10 mouse cellular contexts compared by ENCODE assay signal in genomic region chr11:117030471-117031101, GRCm38 (mm10).
DNase-seq lines count a peak whose midpoint lies in the region; ATAC-seq and TF ChIP-seq lines count a peak whose summit lies in the region.
"Had no signal": no experiment of that assay in that cellular context is flagged by ENCODE, and none has a peak within 500 bp of the region (broad histone marks: within the 10 kb centered on the region; RNA-seq: fewer than 3 reads in every experiment).

No protein-coding gene starts in this region.

- peak overlapping the region; percentile 36; the same call in 1 of the 2 replicates for H3K27ac ChIP-seq in heart, embryonic 16.5 days (ENCODE audit: low read length)
- H3K27ac ChIP-seq in MEL (ENCODE audit: control insufficient read depth, low read depth, low read length) = peak overlapping the region; percentile 50
- H3K27ac ChIP-seq in midbrain, embryonic 13.5 days = peak overlapping the region; percentile 80

- 0 out of 2 replicates have a peak, but pooled peaks have one; percentile 47 for ATAC-seq in heart, embryonic 16.5 days (replicated peaks; ENCODE audit: extremely low read depth, insufficient read depth, low FRiP score)
- peak; percentile 45 for ATAC-seq in frontal cortex, adult (ENCODE audit: low TSS enrichment)
- ATAC-seq in midbrain, embryonic 13.5 days = no peak
- ATAC-seq: CD4-positive, CD25-positive, alpha-beta regulatory T cell, adult 4 months had no signal

- H3K4me2 ChIP-seq in heart, embryonic 16.5 days (ENCODE audit: low read depth, low read length) = no peak overlapping the region
- H3K4me2 ChIP-seq in midbrain, embryonic 13.5 days (replicated peaks) = no peak overlapping the region

- H3K36me3 ChIP-seq in heart, embryonic 16.5 days (ENCODE audit: control insufficient read depth, insufficient read depth) = no peaks in the 10 kb centered on the region
- H3K36me3 ChIP-seq in MEL (ENCODE audit: control insufficient read depth in 1 of 2, insufficient read depth in 2 of 2, low read length in 2 of 2) = peaks cover 0 to 41% of the 10 kb centered on the region in 2 experiments; a peak in 2 of 4 replicates
- H3K36me3 ChIP-seq in midbrain, embryonic 13.5 days = no peaks in the 10 kb centered on the region

- no peak for DNase-seq in heart, postnatal 36 days
- peak; percentile 54 for DNase-seq in MEL (ENCODE audit: low read depth, low spot score)
- no peak for DNase-seq in kidney, adult 9 months
- DNase-seq in urinary bladder, adult 18-20 months (ENCODE audit: low spot score in 2 of 2) = no peak
- DNase-seq in lung, postnatal 14 days = no peak

- no peak for TF ChIP-seq CTCF in MEL (IDR thresholded peaks at IDR 0.05 in 2 of 3, conservative IDR thresholded peaks at IDR 0.05 in 1 of 3; ENCODE audit: control insufficient read depth in 1 of 3, insufficient read depth in 1 of 3, low read depth in 2 of 3, low read length in 3 of 3, poor library complexity in 1 of 3, severe bottlenecking in 1 of 3)

- no peak for TF ChIP-seq RAD21 in MEL (IDR thresholded peaks at IDR 0.05; ENCODE audit: low read depth, low read length)

- no peaks in the 10 kb centered on the region for H3K27me3 ChIP-seq in heart, embryonic 16.5 days (ENCODE audit: control insufficient read depth, insufficient read depth, low read length)
- H3K27me3 ChIP-seq in MEL (ENCODE audit: control insufficient read depth in 1 of 2, insufficient read depth in 2 of 2, low read length in 2 of 2) = no peaks in the 10 kb centered on the region
- no peaks in the 10 kb centered on the region for H3K27me3 ChIP-seq in midbrain, embryonic 13.5 days

- peaks cover 11% of the 10 kb centered on the region for H3K4me1 ChIP-seq in heart, embryonic 16.5 days (ENCODE audit: control insufficient read depth, insufficient read depth, low read length)
- peaks cover 18 to 53% of the 10 kb centered on the region in 2 experiments for H3K4me1 ChIP-seq in MEL (ENCODE audit: control insufficient read depth in 1 of 2, insufficient read depth in 2 of 2, low read length in 2 of 2)
- H3K4me1 ChIP-seq in midbrain, embryonic 13.5 days (replicated peaks) = peaks cover 49% of the 10 kb centered on the region

- no peak for TF ChIP-seq POLR2A in MEL (IDR thresholded peaks at IDR 0.05; ENCODE audit: control insufficient read depth in 1 of 2, insufficient read depth in 1 of 2, low read depth in 1 of 2, low read length in 2 of 2, poor library complexity in 1 of 2)

- no peak for TF ChIP-seq EP300 in MEL (IDR thresholded peaks at IDR 0.05; ENCODE audit: low read depth in 1 of 2, low read length in 2 of 2)

- no peaks in the 10 kb centered on the region for H3K79me2 ChIP-seq in MEL (ENCODE audit: control insufficient read depth, insufficient read depth, low read length, poor library complexity)

- no peaks in the 10 kb centered on the region for H3K9me3 ChIP-seq in heart, embryonic 16.5 days (replicated peaks; ENCODE audit: control insufficient read depth, low read length)
- no peaks in the 10 kb centered on the region for H3K9me3 ChIP-seq in MEL (replicated peaks; ENCODE audit: insufficient read depth, low read length)
- no peaks in the 10 kb centered on the region for H3K9me3 ChIP-seq in midbrain, embryonic 13.5 days

- H3K9ac ChIP-seq in heart, embryonic 16.5 days (ENCODE audit: low read length) = no peak overlapping the region
- H3K9ac ChIP-seq in MEL (ENCODE audit: control insufficient read depth, low read depth, low read length, poor library complexity, severe bottlenecking) = peak overlapping the region; percentile 15; the same call in 1 of the 2 replicates
- no peak overlapping the region; the same call in 1 of the 2 replicates for H3K9ac ChIP-seq in midbrain, embryonic 13.5 days (replicated peaks)

- 28% methylated on average over 8 of the region's 8 CpGs for WGBS in heart, embryonic 16.5 days
- 66% methylated on average over 8 of the region's 8 CpGs for whole genome bisulfite sequencing in midbrain, embryonic 13.5 days

- intact Hi-C loops in heart, postnatal 36 days (cut with DNase I) = no loop called here

- no peak overlapping the region for H3K4me3 ChIP-seq in heart, embryonic 16.5 days (ENCODE audit: low read length)
- H3K4me3 ChIP-seq in MEL (ENCODE audit: control insufficient read depth in 1 of 2, insufficient read depth in 1 of 2, low read depth in 2 of 2, low read length in 2 of 2) = no peak overlapping the region
- no peak overlapping the region for H3K4me3 ChIP-seq in midbrain, embryonic 13.5 days (replicated peaks)
- H3K4me3 ChIP-seq: erythroblast, embryonic 14.5 days had no signal

TF ChIP-seq in MEL, 35 proteins besides CTCF, POLR2A, EP300 and RAD21:
- no peak for TF ChIP-seq NELFE (IDR thresholded peaks at IDR 0.05; ENCODE audit: low read depth, low read length)
- TF ChIP-seq ETS1 (IDR thresholded peaks at IDR 0.05; ENCODE audit: low read depth, low read length) = 0 out of 2 replicates have a peak, but pooled peaks have one; percentile 5
- TF ChIP-seq MEF2A (IDR thresholded peaks at IDR 0.05; ENCODE audit: extremely low read depth, insufficient replicate concordance, low read depth, low read length, poor library complexity, severe bottlenecking) = peak; percentile 82; the same call in 1 of the 2 replicates
